Mouse (Mus musculus): ENCODE data around the gene Psma7. TPM values are rescaled to one million over a fixed set of nuclear protein-coding genes. Genes with fewer than 3 reads are reported as not detected.

Gene Psma7
- polyA plus RNA-seq, 1 experiment from 2014 or later: 541 TPM

DNA sequence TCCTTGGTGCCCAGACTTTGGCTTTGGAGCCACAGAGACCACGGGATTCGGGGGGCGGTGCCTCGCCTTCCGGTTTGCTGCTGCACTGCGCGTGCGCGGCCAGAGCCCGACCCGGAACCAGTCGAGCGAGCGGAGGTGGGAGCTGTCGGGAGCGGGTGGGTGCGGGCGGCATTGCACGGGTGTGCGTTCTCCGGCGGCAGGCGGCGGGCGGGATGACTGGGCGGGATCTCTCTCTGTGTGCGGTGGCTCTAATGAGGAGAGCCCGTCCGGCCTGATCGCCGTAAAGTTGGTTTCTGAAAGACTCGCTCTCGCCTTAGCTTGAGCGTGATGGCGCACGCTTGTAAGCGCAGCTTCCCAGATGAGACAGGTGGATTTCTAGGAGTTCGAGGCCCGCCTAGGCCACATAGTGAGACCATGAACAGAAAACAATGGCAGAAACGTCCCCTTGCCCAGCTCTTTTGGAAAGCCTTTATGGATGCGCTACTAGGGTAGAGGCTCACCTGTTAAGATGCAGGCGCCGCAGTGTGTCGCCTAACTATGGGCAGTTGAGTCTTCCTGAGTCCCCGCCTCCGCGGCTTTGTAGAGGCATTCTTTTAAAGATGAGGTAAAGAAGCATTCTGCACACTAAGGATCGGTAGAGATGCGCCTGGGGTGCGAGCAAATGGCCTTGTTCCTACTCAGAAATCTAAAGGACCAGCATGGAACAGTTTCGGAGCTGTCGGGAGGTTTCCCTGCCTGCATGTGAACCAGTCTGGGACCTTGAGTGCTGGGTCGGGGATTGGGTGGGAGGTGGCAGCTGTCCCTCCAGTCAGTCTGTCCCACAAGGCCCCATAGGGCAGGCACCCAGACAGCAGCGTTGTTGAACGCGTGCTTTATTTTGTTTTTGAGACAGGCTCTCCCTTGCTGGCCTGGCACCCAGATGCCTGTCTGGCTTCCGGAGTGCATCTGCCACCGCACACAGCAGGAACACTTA, 28.5 kb upstream of the Psma7 start, which contains the start of gene Mtg2:
Gene Mtg2, plus strand, starts transcription at position 108 of the 973 bp plus-strand sequence.
- peak; percentile 97 for ATAC-seq (ENCODE audit: low FRiP score, low read depth)
- 3% methylated on average over 58 of the region's 58 CpGs for WGBS

DNA sequence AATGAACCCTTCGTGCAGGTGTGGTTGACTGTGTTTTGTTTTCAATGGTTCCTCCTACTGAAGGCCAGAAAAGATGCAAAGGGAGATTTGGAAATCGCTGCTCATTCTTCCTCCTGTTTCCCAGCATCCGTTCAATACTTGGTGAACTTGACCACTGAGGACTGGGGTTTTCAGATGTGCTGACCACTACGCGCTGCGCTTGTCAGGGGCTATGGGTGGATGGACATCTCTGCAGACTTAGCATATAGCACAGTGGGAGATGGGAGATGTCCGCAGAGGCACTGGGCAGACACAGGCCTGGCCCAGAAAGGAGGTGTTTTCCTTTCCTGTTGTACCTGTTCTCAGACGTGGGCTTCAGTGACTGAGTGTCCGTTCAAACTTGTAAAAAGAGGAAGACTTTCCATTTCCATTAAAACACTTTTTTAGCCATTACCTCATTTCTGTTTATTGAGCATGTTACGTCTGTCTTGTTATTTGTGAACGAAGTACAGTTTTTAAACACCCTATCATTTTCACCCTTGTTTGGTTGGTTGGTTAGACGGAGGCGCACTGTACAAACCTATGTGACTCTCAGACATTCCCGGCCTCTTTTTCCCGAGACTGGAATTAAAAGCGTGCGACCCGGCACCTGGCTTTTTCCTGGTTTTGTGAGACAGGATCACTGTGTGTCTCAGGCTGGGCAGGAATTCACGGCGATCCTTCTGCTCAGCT, 27.7 kb upstream of the Psma7 start:
- H3K27me3 ChIP-seq: no peaks in the 10 kb centered on the region
- WGBS: 34% methylated on average over 20 of the region's 20 CpGs
- H3K4me3 ChIP-seq: peak overlapping the region; percentile 70
- H3K4me1 ChIP-seq (replicated peaks): peaks cover 15% of the 10 kb centered on the region
- H3K9me3 ChIP-seq: no peaks in the 10 kb centered on the region
- peak overlapping the region; percentile 49 for H3K9ac ChIP-seq
- H3K27ac ChIP-seq (replicated peaks): peak overlapping the region; percentile 92
- peaks cover 19% of the 10 kb centered on the region for H3K36me3 ChIP-seq
- H3K4me2 ChIP-seq: peak overlapping the region; percentile 93
- peak; percentile 63; the same call in 1 of the 2 replicates for ATAC-seq (ENCODE audit: low FRiP score, low read depth)

More for the DNA sequence above, 28.5 kb upstream of the Psma7 start, which contains the start of gene Mtg2:
- H3K27me3 ChIP-seq: no peaks in the 10 kb centered on the region
- H3K27ac ChIP-seq (replicated peaks): peak within 1 kb of the TSS; percentile 92
- peaks cover 15% of the 10 kb centered on the region for H3K4me1 ChIP-seq (replicated peaks)
- peak within 1 kb of the TSS; percentile 70 for H3K4me3 ChIP-seq
- H3K36me3 ChIP-seq: peaks cover 19% of the 10 kb centered on the region
- H3K9me3 ChIP-seq: no peaks in the 10 kb centered on the region
- H3K4me2 ChIP-seq: peak within 1 kb of the TSS; percentile 93
- peak within 1 kb of the TSS; percentile 78 for H3K9ac ChIP-seq

DNA sequence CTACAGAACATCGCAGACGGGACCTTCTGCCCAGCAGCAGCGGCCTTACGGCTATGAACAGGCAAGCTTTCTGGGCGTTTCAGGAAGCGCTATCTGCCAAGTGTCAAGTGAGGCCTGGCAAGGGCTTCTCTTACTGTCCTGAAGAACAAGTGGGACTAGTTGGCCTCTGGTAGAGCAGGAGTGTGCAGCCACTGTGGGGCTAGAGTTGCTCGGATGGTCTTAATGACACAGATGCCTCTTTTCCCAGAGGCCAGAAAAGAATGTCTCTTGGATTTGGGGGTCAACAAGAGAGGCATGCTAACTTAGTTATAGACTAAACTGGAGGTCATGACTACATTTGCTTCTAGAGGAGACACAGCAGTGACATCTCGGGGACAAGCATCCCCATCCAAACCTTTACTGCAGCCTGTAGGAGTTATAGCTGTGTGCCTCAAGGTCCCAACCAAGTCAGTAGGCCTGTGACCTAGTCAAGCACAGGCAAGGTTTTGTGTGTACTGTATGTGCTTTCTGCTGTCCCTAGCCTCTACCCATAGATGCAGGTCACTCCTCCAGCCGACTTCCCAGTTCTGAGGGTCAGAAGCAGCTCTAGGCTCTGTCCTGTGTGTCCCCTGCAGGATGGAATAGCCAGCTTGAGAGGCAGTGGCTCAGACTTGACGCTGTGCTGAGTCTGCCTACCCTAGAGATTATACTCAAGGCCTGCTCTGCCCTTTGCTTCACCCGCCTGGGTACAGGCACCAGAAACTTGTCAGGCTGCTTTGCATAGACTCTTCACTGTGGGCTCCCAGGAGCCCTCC, 21.3 kb upstream of the Psma7 start:
- no peaks in the 10 kb centered on the region for H3K27me3 ChIP-seq
- H3K4me1 ChIP-seq (replicated peaks): no peaks in the 10 kb centered on the region
- WGBS: 96% methylated on average over 11 of the region's 11 CpGs
- no peak overlapping the region for H3K27ac ChIP-seq (replicated peaks)
- no peak for ATAC-seq (ENCODE audit: low FRiP score, low read depth)
- peaks cover 66% of the 10 kb centered on the region for H3K36me3 ChIP-seq
- no peak overlapping the region for H3K4me3 ChIP-seq
- H3K4me2 ChIP-seq: no peak overlapping the region
- H3K9ac ChIP-seq: no peak overlapping the region
- no peaks in the 10 kb centered on the region for H3K9me3 ChIP-seq

DNA sequence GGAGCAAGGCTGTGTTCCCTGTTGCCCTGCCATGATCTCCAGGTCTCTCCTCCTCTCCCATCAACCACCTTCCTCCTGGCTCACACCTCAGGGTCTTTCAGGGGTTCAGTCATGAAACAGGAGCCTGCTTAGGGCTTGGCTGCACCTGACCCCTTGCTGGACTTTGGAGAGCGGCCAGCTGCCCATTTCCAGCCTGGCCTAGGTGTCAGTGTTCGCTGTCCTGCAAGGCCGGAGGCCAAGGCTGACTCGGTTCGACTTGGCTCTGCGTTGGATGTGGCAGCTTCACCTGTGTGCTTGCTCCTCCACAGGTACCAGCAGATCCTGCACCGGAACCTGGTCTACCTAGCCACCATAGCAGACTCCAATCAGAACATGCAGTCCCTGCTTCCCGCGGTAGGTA, 10.8 kb upstream of the Psma7 start:
- Histone ChIP-seq H3K36me3 (peaks cover 50% of the 10 kb centered on the region), H3K27me3 (no peaks in the 10 kb centered on the region), H3K4me3 (no peak overlapping the region), H3K4me2 (no peak overlapping the region), H3K27ac (replicated peaks) (no peak overlapping the region), H3K4me1 (replicated peaks) (peaks cover 4% of the 10 kb centered on the region; the same call in 1 of the 2 replicates), H3K9me3 (no peaks in the 10 kb centered on the region), H3K9ac (no peak overlapping the region)
- 98% methylated on average over 9 of the region's 9 CpGs for WGBS
- no peak for ATAC-seq (ENCODE audit: low FRiP score, low read depth)

DNA sequence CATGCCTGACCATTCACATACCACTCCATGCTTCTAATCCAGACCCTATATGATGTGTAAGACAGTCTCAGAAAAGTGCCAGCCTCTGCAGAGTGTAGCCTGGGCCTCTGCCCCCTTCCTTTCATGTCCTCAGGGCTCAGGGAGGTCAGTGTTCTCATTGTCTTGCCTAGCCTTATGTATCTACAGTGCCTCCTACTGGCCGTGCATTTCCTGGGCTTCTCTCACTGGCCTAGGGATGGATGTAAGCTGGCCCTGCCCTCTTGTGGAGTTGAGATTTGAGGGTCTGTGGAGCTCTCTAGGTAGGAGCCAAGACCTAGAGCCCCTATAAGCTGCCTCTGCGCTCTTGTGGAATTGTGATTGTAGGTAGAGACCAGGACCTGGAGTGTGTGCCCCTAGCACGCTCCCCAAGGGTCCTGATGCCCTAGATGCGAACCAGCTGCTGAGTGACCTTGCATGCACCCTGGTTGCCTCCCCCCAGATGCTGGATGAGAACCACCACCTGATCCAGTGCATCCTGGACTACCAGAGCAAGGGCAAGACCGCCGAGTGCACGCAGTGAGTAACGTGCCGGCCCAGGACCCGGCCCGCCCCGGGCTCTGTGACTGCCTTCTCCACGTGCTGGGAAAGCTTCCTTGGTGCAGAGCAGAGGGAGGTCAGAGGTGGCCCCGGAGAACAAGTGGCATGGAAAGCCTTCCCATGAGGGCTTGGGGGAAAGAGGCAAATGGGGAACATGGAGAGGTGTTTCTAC, 9.9 kb upstream of the Psma7 start:
- H3K4me1 ChIP-seq (replicated peaks): peaks cover 4% of the 10 kb centered on the region; the same call in 1 of the 2 replicates
- 91% methylated on average over 14 of the region's 14 CpGs for WGBS
- no peak overlapping the region for H3K9ac ChIP-seq
- no peaks in the 10 kb centered on the region for H3K27me3 ChIP-seq
- H3K4me3 ChIP-seq: no peak overlapping the region
- H3K27ac ChIP-seq (replicated peaks): no peak overlapping the region
- no peak for ATAC-seq (ENCODE audit: low FRiP score, low read depth)
- H3K9me3 ChIP-seq: no peaks in the 10 kb centered on the region
- peaks cover 45% of the 10 kb centered on the region for H3K36me3 ChIP-seq
- no peak overlapping the region for H3K4me2 ChIP-seq

DNA sequence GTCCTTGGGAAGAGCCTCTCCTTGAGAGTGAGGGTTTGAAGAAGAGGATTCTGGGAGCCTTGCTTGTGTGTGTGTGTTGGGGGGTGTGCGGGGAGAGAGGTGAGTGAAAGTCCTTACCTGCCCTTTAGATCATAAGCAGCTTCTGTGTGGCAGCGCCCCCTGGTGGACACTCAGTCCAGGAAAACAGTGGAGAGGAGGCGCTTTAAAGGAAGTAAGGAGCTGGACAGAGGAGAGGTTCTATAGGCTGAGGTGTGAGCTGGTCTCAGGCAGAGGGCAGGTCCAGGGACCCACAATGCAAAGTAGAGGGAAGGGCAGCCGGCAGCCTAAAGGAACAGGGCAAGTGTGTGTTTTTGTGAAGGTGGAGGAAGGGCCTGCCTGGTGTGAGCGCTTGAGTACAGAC, 8.8 kb upstream of the Psma7 start:
- 23% methylated on average over 5 of the region's 5 CpGs for WGBS
- Histone ChIP-seq H3K27ac (replicated peaks) (no peak overlapping the region), H3K27me3 (no peaks in the 10 kb centered on the region), H3K4me2 (no peak overlapping the region), H3K4me3 (no peak overlapping the region), H3K9ac (no peak overlapping the region), H3K9me3 (no peaks in the 10 kb centered on the region), H3K4me1 (replicated peaks) (peaks cover 4% of the 10 kb centered on the region; the same call in 1 of the 2 replicates), H3K36me3 (peaks cover 34% of the 10 kb centered on the region)
- peak; percentile 37 for ATAC-seq (ENCODE audit: low FRiP score, low read depth)

DNA sequence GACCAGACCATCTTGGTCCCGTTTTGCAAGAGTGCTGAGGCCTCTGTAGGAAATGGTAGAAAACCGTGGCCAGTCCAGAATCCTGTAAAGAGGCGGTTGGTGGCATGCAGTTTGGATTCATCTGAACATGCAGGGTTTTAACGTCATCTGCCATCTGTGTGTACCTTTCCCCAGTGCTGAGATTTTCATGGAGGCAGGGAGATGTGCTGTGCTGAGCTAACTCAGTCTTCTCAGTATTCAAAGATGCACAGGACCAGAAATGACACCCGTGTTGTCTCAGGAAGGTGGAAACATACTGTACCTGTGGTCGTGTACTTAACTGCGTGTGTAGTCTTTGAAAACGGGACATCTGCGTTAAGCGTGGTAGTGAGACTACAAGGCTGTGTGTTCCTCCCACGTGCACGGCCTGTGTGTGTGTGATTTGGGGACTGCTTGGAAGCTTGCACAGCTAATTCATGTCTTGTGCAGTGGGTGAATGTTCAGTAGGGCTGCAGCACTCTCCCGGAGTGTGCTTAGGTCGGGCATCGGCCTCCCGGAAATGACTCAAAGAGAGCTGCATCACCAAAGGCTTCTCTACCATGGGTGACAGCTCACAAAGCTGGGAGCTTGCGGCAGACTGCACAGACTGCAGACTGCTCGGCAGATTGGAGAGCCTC, 5.9 kb upstream of the Psma7 start:
- Histone ChIP-seq H3K27ac (replicated peaks) (no peak overlapping the region), H3K4me1 (replicated peaks) (peaks cover 28% of the 10 kb centered on the region), H3K36me3 (peaks cover 5% of the 10 kb centered on the region), H3K27me3 (no peaks in the 10 kb centered on the region), H3K4me3 (no peak overlapping the region), H3K9ac (no peak overlapping the region), H3K4me2 (no peak overlapping the region), H3K9me3 (no peaks in the 10 kb centered on the region)
- 93% methylated on average over 18 of the region's 18 CpGs for WGBS
- no peak for ATAC-seq (ENCODE audit: low FRiP score, low read depth)

DNA sequence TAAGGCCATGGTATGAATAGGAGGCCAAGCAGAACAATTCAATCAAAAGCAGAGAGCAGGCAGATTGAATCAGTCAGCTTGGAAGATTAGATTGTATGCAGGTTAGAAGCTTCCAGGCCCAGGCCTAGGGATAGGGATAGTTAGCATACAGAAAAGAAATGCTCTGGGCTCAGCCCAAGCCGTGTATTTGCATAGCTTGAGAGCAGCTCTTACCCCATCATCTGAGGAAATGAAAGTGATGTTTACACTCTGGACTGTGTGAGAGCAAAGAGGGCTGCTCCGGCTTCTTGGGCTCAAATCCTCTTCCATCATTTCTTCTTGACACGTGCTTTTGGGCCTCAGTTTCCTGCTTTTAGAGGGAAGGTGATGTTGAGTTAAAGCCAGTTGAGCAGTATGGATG, 5.3 kb upstream of the Psma7 start:
- no peak overlapping the region for H3K4me3 ChIP-seq
- no peaks in the 10 kb centered on the region for H3K27me3 ChIP-seq
- ATAC-seq (ENCODE audit: low FRiP score, low read depth): no peak
- no peak overlapping the region for H3K4me2 ChIP-seq
- no peaks in the 10 kb centered on the region for H3K9me3 ChIP-seq
- H3K36me3 ChIP-seq: peaks cover 3% of the 10 kb centered on the region; the same call in 1 of the 2 replicates
- WGBS: 92% methylated on average over 3 of the region's 3 CpGs
- no peak overlapping the region for H3K9ac ChIP-seq
- peaks cover 28% of the 10 kb centered on the region for H3K4me1 ChIP-seq (replicated peaks)
- no peak overlapping the region for H3K27ac ChIP-seq (replicated peaks)

DNA sequence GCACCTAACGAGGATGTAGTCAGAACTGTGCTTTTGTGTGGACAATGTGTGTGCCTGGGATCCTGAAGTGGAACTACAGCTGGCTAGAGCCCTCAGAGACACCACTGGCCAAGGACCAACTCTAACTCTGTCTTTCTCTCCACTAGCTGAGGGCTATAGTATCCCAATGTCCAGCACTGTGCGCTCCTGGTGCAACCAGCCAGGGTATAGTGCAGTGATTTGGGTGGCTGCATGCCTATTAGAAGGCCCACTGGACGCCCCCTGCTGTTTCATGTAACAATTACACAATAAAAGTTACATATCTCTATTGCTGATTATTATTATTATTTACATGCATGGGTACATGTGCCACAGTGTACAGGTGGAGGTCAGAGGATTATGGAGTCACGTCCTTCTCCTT, 3.0 kb upstream of the Psma7 start:
- no peak overlapping the region for H3K27ac ChIP-seq (replicated peaks)
- H3K4me1 ChIP-seq (replicated peaks): peaks cover 33% of the 10 kb centered on the region
- no peak overlapping the region for H3K4me2 ChIP-seq
- WGBS: 61% methylated on average over 4 of the region's 4 CpGs
- no peak for ATAC-seq (ENCODE audit: low FRiP score, low read depth)
- no peak overlapping the region for H3K9ac ChIP-seq
- H3K9me3 ChIP-seq: no peaks in the 10 kb centered on the region
- no peaks in the 10 kb centered on the region for H3K27me3 ChIP-seq
- H3K36me3 ChIP-seq: peaks cover 3% of the 10 kb centered on the region; the same call in 1 of the 2 replicates
- no peak overlapping the region for H3K4me3 ChIP-seq

DNA sequence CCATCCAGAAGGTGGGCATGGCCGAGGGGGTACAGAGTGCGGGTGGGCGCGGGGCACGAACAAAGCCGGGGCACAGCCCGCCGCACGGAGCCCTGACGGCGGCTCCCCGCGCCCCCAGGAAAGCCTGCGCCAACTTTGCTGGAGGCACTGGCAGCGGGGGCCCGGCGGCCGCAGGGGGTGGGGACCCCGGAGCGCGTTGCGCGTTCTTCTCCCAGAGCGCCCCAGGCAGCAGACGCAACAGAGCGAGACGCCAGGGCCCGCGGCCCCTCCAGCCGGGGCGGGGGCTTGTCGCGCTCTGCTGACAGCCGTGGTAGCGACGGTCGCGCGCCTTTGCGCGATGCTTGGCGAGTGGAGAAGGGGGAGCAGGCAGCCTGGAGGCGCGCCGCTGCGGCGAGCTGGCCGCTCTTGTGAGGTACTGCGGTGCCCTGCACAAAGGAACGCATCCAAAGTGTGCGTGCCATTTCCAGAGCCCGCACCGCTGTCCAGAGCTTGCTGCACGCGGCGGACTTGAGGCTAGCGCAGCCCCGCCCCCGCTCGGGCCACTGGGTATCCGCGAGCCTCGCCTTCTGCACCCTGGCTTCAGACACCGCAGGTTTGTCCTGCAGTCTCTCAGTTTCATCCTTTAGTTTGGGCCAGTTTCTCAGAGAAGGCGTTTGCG, 754 bp upstream of the Psma7 start:
- Histone ChIP-seq H3K27ac (replicated peaks) (peak overlapping the region; percentile 99), H3K36me3 (peaks cover 17% of the 10 kb centered on the region), H3K4me3 (peak overlapping the region; percentile 96), H3K4me1 (replicated peaks) (peaks cover 42% of the 10 kb centered on the region), H3K9me3 (no peaks in the 10 kb centered on the region), H3K27me3 (no peaks in the 10 kb centered on the region), H3K9ac (peak overlapping the region; percentile 98), H3K4me2 (peak overlapping the region; percentile 71)
- WGBS: under 1% methylated on average over 63 of the region's 66 CpGs
- peak; percentile 60 for ATAC-seq (ENCODE audit: low FRiP score, low read depth)
